Mouse (Mus musculus): ENCODE data around the gene Abhd2. TPM values are rescaled to one million over a fixed set of nuclear protein-coding genes. Genes with fewer than 3 reads are reported as not detected.

Gene Abhd2
- polyA plus RNA-seq, 1 experiment from 2014 or later: 49.3 TPM

GRCm38 (mm10) chr7:79368664-79369063, 95.7 kb downstream of the Abhd2 start:
- no peaks in the 10 kb centered on the region for H3K4me1 ChIP-seq (ENCODE audit: insufficient read depth)
- no peak overlapping the region for H3K9ac ChIP-seq (replicated peaks)
- H3K4me3 ChIP-seq (ENCODE audit: low read depth, low read length): no peak overlapping the region
- H3K36me3 ChIP-seq (replicated peaks; ENCODE audit: insufficient read depth, low read length): no peaks in the 10 kb centered on the region
- H3K4me2 ChIP-seq (ENCODE audit: low read depth, low read length): no peak overlapping the region
- no peaks in the 10 kb centered on the region for H3K27me3 ChIP-seq (ENCODE audit: insufficient read depth, low read length)
- DNase-seq (no peak), ATAC-seq (no peak)
- H3K27ac ChIP-seq (ENCODE audit: low read depth): no peak overlapping the region
- 34% methylated on average over 5 of the region's 5 CpGs for WGBS (ENCODE audit: insufficient replicate concordance)
- no peak for TF ChIP-seq EP300 (IDR thresholded peaks at IDR 0.05; ENCODE audit: low read depth)
- no peak for TF ChIP-seq CTCF (IDR thresholded peaks at IDR 0.05; ENCODE audit: low read depth)
- H3K9me3 ChIP-seq (ENCODE audit: low read length): no peaks in the 10 kb centered on the region

DNA sequence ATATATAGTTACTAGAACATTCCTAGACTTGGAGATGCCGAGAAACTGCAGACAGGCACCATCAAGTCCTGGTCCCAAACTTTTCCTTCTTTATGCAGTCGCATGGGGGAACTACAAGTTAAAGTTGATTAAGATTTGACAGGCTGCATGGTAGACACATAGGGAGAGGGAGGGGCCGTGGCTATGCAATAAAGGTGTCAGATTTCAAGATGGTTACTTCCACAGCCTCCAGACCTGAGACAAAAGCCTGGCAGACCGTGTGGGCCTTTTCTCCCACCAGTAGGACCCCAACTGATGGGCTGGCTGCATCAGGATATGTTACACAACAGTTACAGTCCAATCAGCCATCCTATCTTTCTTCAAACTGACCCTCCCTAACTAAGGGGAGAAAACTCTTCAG, 96.4 kb downstream of the Abhd2 start:
- H3K4me3 ChIP-seq (ENCODE audit: low read depth, low read length): no peak overlapping the region
- ATAC-seq: no peak
- H3K36me3 ChIP-seq (replicated peaks; ENCODE audit: insufficient read depth, low read length): no peaks in the 10 kb centered on the region
- H3K4me1 ChIP-seq (ENCODE audit: insufficient read depth): no peaks in the 10 kb centered on the region
- no peak overlapping the region for H3K9ac ChIP-seq (replicated peaks)
- TF ChIP-seq CTCF (IDR thresholded peaks at IDR 0.05; ENCODE audit: low read depth) (no peak), EP300 (IDR thresholded peaks at IDR 0.05; ENCODE audit: low read depth) (no peak)
- DNase-seq: no peak
- H3K9me3 ChIP-seq (ENCODE audit: low read length): no peaks in the 10 kb centered on the region
- no peak overlapping the region for H3K27ac ChIP-seq (ENCODE audit: low read depth)
- WGBS (ENCODE audit: insufficient replicate concordance): 52% methylated on average over 4 of the region's 4 CpGs
- H3K4me2 ChIP-seq (ENCODE audit: low read depth, low read length): no peak overlapping the region
- no peaks in the 10 kb centered on the region for H3K27me3 ChIP-seq (ENCODE audit: insufficient read depth, low read length)

- Histone ChIP-seq H3K36me3 (replicated peaks; ENCODE audit: insufficient read depth, low read length) (no peaks in the 10 kb centered on the region), H3K9me3 (ENCODE audit: low read length) (no peaks in the 10 kb centered on the region), H3K4me3 (ENCODE audit: low read depth, low read length) (no peak overlapping the region), H3K4me1 (ENCODE audit: insufficient read depth) (peaks cover 5% of the 10 kb centered on the region; the same call in 1 of the 2 replicates), H3K27ac (ENCODE audit: low read depth) (no peak overlapping the region), H3K9ac (replicated peaks) (no peak overlapping the region), H3K4me2 (ENCODE audit: low read depth, low read length) (no peak overlapping the region), H3K27me3 (ENCODE audit: insufficient read depth, low read length) (no peaks in the 10 kb centered on the region)
- 19% methylated on average over 10 of the region's 10 CpGs for WGBS (ENCODE audit: insufficient replicate concordance)
- DNase-seq (peak; percentile 86), ATAC-seq (peak; percentile 80)
- TF ChIP-seq CTCF (IDR thresholded peaks at IDR 0.05; ENCODE audit: low read depth) (peak; percentile 99), EP300 (IDR thresholded peaks at IDR 0.05; ENCODE audit: low read depth) (no peak)
Observed at GRCm38 (mm10) chr7:79371321-79371879, 98.4 kb downstream of the Abhd2 start.

- no peaks in the 10 kb centered on the region for H3K27me3 ChIP-seq (ENCODE audit: insufficient read depth, low read length)
- DNase-seq: no peak
Observed at GRCm38 (mm10) chr7:79374017-79374416, 101.0 kb downstream of the Abhd2 start.

GRCm38 (mm10) chr7:79375594-79375993, 102.6 kb downstream of the Abhd2 start:
- 78% methylated on average over 5 of the region's 5 CpGs for WGBS (ENCODE audit: insufficient replicate concordance)
- Histone ChIP-seq H3K36me3 (replicated peaks; ENCODE audit: insufficient read depth, low read length) (no peaks in the 10 kb centered on the region), H3K4me3 (ENCODE audit: low read depth, low read length) (no peak overlapping the region), H3K27me3 (ENCODE audit: insufficient read depth, low read length) (no peaks in the 10 kb centered on the region), H3K9me3 (ENCODE audit: low read length) (no peaks in the 10 kb centered on the region), H3K9ac (replicated peaks) (no peak overlapping the region), H3K4me1 (ENCODE audit: insufficient read depth) (peaks cover 5% of the 10 kb centered on the region; the same call in 1 of the 2 replicates), H3K27ac (ENCODE audit: low read depth) (no peak overlapping the region), H3K4me2 (ENCODE audit: low read depth, low read length) (no peak overlapping the region)
- ATAC-seq: no peak
- DNase-seq: no peak
- TF ChIP-seq CTCF (IDR thresholded peaks at IDR 0.05; ENCODE audit: low read depth): no peak
- TF ChIP-seq EP300 (IDR thresholded peaks at IDR 0.05; ENCODE audit: low read depth): no peak

More at GRCm38 (mm10) chr7:79374017-79374416, 101.0 kb downstream of the Abhd2 start:
- Histone ChIP-seq H3K9ac (replicated peaks) (no peak overlapping the region), H3K4me2 (ENCODE audit: low read depth, low read length) (no peak overlapping the region), H3K9me3 (ENCODE audit: low read length) (no peaks in the 10 kb centered on the region), H3K4me1 (ENCODE audit: insufficient read depth) (peaks cover 5% of the 10 kb centered on the region; the same call in 1 of the 2 replicates), H3K27ac (ENCODE audit: low read depth) (no peak overlapping the region), H3K36me3 (replicated peaks; ENCODE audit: insufficient read depth, low read length) (no peaks in the 10 kb centered on the region), H3K4me3 (ENCODE audit: low read depth, low read length) (no peak overlapping the region)
- ATAC-seq: no peak
- no peak for TF ChIP-seq CTCF (IDR thresholded peaks at IDR 0.05; ENCODE audit: low read depth)
- TF ChIP-seq EP300 (IDR thresholded peaks at IDR 0.05; ENCODE audit: low read depth): no peak

DNA sequence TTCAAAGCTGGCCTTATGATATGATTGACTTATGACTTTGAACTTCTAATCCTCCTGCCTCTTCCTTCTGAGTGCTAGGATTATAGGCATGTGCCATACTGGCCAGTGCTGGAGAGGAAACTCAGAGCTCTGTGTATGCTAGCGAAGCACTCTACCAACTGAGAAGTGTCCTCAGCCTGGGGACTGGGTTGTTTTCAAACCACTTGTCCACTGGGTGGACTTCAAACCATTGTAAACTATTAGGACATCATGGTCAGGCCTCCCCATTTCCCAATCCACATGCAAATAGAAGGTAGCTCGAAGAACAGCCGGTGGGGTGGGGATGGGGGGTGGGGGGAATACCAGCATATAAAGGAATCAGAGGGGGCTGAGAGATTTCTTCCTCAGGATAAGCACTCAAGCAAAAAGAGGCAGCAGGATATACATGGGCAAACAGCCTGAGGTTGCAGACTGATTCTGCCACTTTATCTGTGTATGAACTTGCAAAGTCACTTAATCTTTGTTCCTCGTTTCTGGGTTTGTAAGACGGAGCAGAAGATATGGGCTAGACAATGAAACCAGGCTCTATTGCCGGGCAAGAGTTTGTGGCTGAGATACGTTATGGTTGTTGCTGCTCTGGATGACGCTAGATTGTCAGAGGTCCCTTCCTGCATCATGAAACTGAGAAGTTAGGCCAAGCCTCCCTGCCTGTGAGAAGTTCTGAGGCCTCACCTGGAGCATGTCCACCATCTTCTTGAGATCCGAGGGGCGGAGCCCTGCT, 103.7 kb downstream of the Abhd2 start:
- Histone ChIP-seq H3K36me3 (replicated peaks; ENCODE audit: insufficient read depth, low read length) (no peaks in the 10 kb centered on the region), H3K27me3 (ENCODE audit: insufficient read depth, low read length) (no peaks in the 10 kb centered on the region), H3K9me3 (ENCODE audit: low read length) (no peaks in the 10 kb centered on the region), H3K4me1 (ENCODE audit: insufficient read depth) (peaks cover 5% of the 10 kb centered on the region; the same call in 1 of the 2 replicates), H3K27ac (ENCODE audit: low read depth) (peak overlapping the region; percentile 75), H3K4me2 (ENCODE audit: low read depth, low read length) (no peak overlapping the region), H3K9ac (replicated peaks) (no peak overlapping the region), H3K4me3 (ENCODE audit: low read depth, low read length) (no peak overlapping the region)
- peak; percentile 92 for ATAC-seq
- WGBS (ENCODE audit: insufficient replicate concordance): 43% methylated on average over 10 of the region's 10 CpGs
- 0 out of 2 replicates have a peak, but pooled peaks have one; percentile 7 for TF ChIP-seq EP300 (IDR thresholded peaks at IDR 0.05; ENCODE audit: low read depth)
- no peak for TF ChIP-seq CTCF (IDR thresholded peaks at IDR 0.05; ENCODE audit: low read depth)
- DNase-seq: peak; percentile 41

All from liver, postnatal 0 days (tissue).